ENCODE assay signal across 9 mouse cellular contexts in genomic region chr1:166102920-166103608, GRCm38 (mm10). TPM values are rescaled to one million over a fixed set of nuclear protein-coding genes. Genes with fewer than 3 reads are reported as not detected.
DNase-seq lines count a peak whose midpoint lies in the region; ATAC-seq and TF ChIP-seq lines count a peak whose summit lies in the region.
"Had no signal": no experiment of that assay in that cellular context is flagged by ENCODE, and none has a peak within 500 bp of the region (broad histone marks: within the 10 kb centered on the region; RNA-seq: fewer than 3 reads in every experiment).

No protein-coding gene starts in this region.

- no peaks in the 10 kb centered on the region for H3K4me1 ChIP-seq in forebrain, postnatal 0 days (ENCODE audit: insufficient read depth)
- no peaks in the 10 kb centered on the region for H3K4me1 ChIP-seq in forebrain, embryonic 16.5 days (replicated peaks; ENCODE audit: control insufficient read depth, insufficient read depth, low read length)
- no peaks in the 10 kb centered on the region for H3K4me1 ChIP-seq in intestine, embryonic 14.5 days (replicated peaks; ENCODE audit: control insufficient read depth, insufficient read depth, low read length)
- no peaks in the 10 kb centered on the region for H3K4me1 ChIP-seq in neural tube, embryonic 12.5 days

- H3K4me3 ChIP-seq in forebrain, postnatal 0 days (ENCODE audit: low read depth, low read length) = no peak overlapping the region
- H3K4me3 ChIP-seq in forebrain, embryonic 16.5 days (replicated peaks; ENCODE audit: low read length) = no peak overlapping the region
- H3K4me3 ChIP-seq in intestine, embryonic 14.5 days (ENCODE audit: low read depth, low read length) = no peak overlapping the region
- no peak overlapping the region for H3K4me3 ChIP-seq in neural tube, embryonic 12.5 days

- H3K36me3 ChIP-seq in forebrain, postnatal 0 days (ENCODE audit: insufficient read depth) = no peaks in the 10 kb centered on the region
- H3K36me3 ChIP-seq in forebrain, embryonic 16.5 days (ENCODE audit: control insufficient read depth, insufficient read depth) = no peaks in the 10 kb centered on the region
- H3K36me3 ChIP-seq in intestine, embryonic 14.5 days (ENCODE audit: control insufficient read depth, insufficient read depth, low read length) = no peaks in the 10 kb centered on the region
- no peaks in the 10 kb centered on the region for H3K36me3 ChIP-seq in neural tube, embryonic 12.5 days

- H3K27ac ChIP-seq in forebrain, postnatal 0 days (ENCODE audit: low read depth, low read length) = no peak overlapping the region
- H3K27ac ChIP-seq in forebrain, embryonic 16.5 days (ENCODE audit: low read length) = no peak overlapping the region
- no peak overlapping the region for H3K27ac ChIP-seq in intestine, embryonic 14.5 days (ENCODE audit: low read depth)
- no peak overlapping the region for H3K27ac ChIP-seq in neural tube, embryonic 12.5 days

- H3K9ac ChIP-seq in forebrain, postnatal 0 days = no peak overlapping the region
- no peak overlapping the region for H3K9ac ChIP-seq in forebrain, embryonic 16.5 days (replicated peaks; ENCODE audit: low read depth, low read length)
- H3K9ac ChIP-seq in intestine, embryonic 14.5 days (ENCODE audit: low read length) = no peak overlapping the region
- no peak overlapping the region for H3K9ac ChIP-seq in neural tube, embryonic 12.5 days

- H3K27me3 ChIP-seq in forebrain, postnatal 0 days (ENCODE audit: insufficient read depth, low read length) = no peaks in the 10 kb centered on the region
- H3K27me3 ChIP-seq in forebrain, embryonic 16.5 days (replicated peaks; ENCODE audit: control insufficient read depth, insufficient read depth, low read length) = no peaks in the 10 kb centered on the region
- no peaks in the 10 kb centered on the region for H3K27me3 ChIP-seq in intestine, embryonic 14.5 days (replicated peaks; ENCODE audit: control insufficient read depth, insufficient read depth, low read length)
- no peaks in the 10 kb centered on the region for H3K27me3 ChIP-seq in neural tube, embryonic 12.5 days (replicated peaks)

- no peak for DNase-seq in forebrain, postnatal 0 days
- DNase-seq in 416B (ENCODE audit: low read depth) = peak; percentile 61
- peak; percentile 71 for DNase-seq in adrenal gland, postnatal 10 days
- peak; percentile 73 for DNase-seq in intestine, embryonic 14.5 days (ENCODE audit: low spot score)
- no peak for DNase-seq in right cerebral cortex, postnatal 36 days (ENCODE audit: low spot score in 2 of 2)
- DNase-seq in ovary, postnatal 36 days (ENCODE audit: low spot score) = no peak

- 75% methylated on average over 11 of the region's 11 CpGs for WGBS in forebrain, postnatal 0 days
- WGBS in forebrain, embryonic 16.5 days = 72% methylated on average over 11 of the region's 11 CpGs
- 51% methylated on average over 11 of the region's 11 CpGs for WGBS in intestine, embryonic 14.5 days
- WGBS in neural tube, embryonic 12.5 days = 68% methylated on average over 11 of the region's 11 CpGs

- no peaks in the 10 kb centered on the region for H3K9me3 ChIP-seq in forebrain, postnatal 0 days (ENCODE audit: low read length)
- no peaks in the 10 kb centered on the region for H3K9me3 ChIP-seq in forebrain, embryonic 16.5 days (ENCODE audit: control insufficient read depth, low read length)
- H3K9me3 ChIP-seq in intestine, embryonic 14.5 days (ENCODE audit: control insufficient read depth, low read length) = no peaks in the 10 kb centered on the region
- no peaks in the 10 kb centered on the region for H3K9me3 ChIP-seq in neural tube, embryonic 12.5 days

- peak; percentile 42 for TF ChIP-seq CTCF in forebrain, postnatal 0 days (IDR thresholded peaks at IDR 0.05; ENCODE audit: low read depth)

- ATAC-seq in forebrain, postnatal 0 days = no peak
- no peak for ATAC-seq in forebrain, embryonic 16.5 days
- no peak for ATAC-seq in intestine, embryonic 14.5 days (replicated peaks; ENCODE audit: low FRiP score, low TSS enrichment, low read depth)
- ATAC-seq in neural tube, embryonic 12.5 days (ENCODE audit: low FRiP score, low read depth) = peak; percentile 48; the same call in 1 of the 2 replicates

- H3K4me2 ChIP-seq in forebrain, postnatal 0 days (ENCODE audit: low read depth) = no peak overlapping the region
- no peak overlapping the region for H3K4me2 ChIP-seq in forebrain, embryonic 16.5 days (ENCODE audit: low read length)
- no peak overlapping the region for H3K4me2 ChIP-seq in intestine, embryonic 14.5 days (ENCODE audit: low read length)
- H3K4me2 ChIP-seq in neural tube, embryonic 12.5 days (replicated peaks) = no peak overlapping the region

RNA-seq across cellular contexts. Expression of gene Dusp27, which starts 24.7 kb away (rescaled TPM):
- total RNA-seq in forebrain, postnatal 0 days (2014; rRNA removed) = 0.54 and 1.00 TPM in 2 replicates
- polyA plus RNA-seq in forebrain, postnatal 0 days (2015; fragmentation: Nextera tagmentation; extraction: Ambion mirVana) = 0.45 and 0.48 TPM in 2 replicates
- polyA plus RNA-seq in forebrain, embryonic 16.5 days (2015; fragmentation: Nextera tagmentation; extraction: Ambion mirVana) = 1.1 and 1.3 TPM in 2 replicates
- total RNA-seq in adrenal gland, postnatal 10 days (2021) = 1 to 10 TPM; 2.0 to 7.0 TPM
- 2.4 and 2.8 TPM in 2 replicates for polyA plus RNA-seq in intestine, embryonic 14.5 days (2014; fragmentation: Nextera tagmentation; extraction: Ambion mirVana)
- 3.3 and 4.7 TPM in 2 replicates for polyA plus RNA-seq in neural tube, embryonic 12.5 days (2016; fragmentation: Nextera tagmentation; extraction: Ambion mirVana)

RNA-seq across cellular contexts. Expression of gene Gpa33, which starts 27.0 kb away (rescaled TPM):
- 0.14 TPM in 1 of 2 replicates, not detected in the other for total RNA-seq in forebrain, postnatal 0 days (2014; rRNA removed)
- 0.23 TPM in 1 of 2 replicates, not detected in the other for polyA plus RNA-seq in forebrain, postnatal 0 days (2015; fragmentation: Nextera tagmentation; extraction: Ambion mirVana)
- polyA plus RNA-seq in forebrain, embryonic 16.5 days (2015; fragmentation: Nextera tagmentation; extraction: Ambion mirVana) = not detected in 2 replicates
- under 1 TPM in 1 of 2 experiments, not detected in 1; 0.18 TPM for total RNA-seq in adrenal gland, postnatal 10 days (2021)
- polyA plus RNA-seq in intestine, embryonic 14.5 days (2014; fragmentation: Nextera tagmentation; extraction: Ambion mirVana) = 48.4 and 50.4 TPM in 2 replicates
- 0.29 TPM in 1 of 2 replicates, not detected in the other for polyA plus RNA-seq in neural tube, embryonic 12.5 days (2016; fragmentation: Nextera tagmentation; extraction: Ambion mirVana)
- total RNA-seq: layer of hippocampus, postnatal 25 days had no signal

Comparison
In these comparisons a context has a peak if more than half of its experiments do, and no peak if none do; other contexts are left out.
1. DNase-seq: peak in 416B (single experiment), adrenal gland, postnatal 10 days (single experiment) and intestine, embryonic 14.5 days (single experiment); none in forebrain, postnatal 0 days (single experiment), right cerebral cortex, postnatal 36 days (0 of 2) and ovary, postnatal 36 days (single experiment).
2. RNA of gene Gpa33, which starts 27.0 kb away (polyA plus RNA-seq): 48.4 to 50.4 TPM in intestine, embryonic 14.5 days; 0.29 TPM in neural tube, embryonic 12.5 days, 0.23 TPM in forebrain, postnatal 0 days and not detected in forebrain, embryonic 16.5 days; every median in the first group is over 10 times any median in the second.